Mouse (Mus musculus) intestine, embryonic 16.5 days (tissue): ENCODE measurements around the gene Baiap2. TPM values are rescaled to one million over a fixed set of nuclear protein-coding genes. Genes with fewer than 3 reads are reported as not detected.

Experiments used
- ATAC-seq: fragments of 200-750 bp; cut with Nextera tagmentation; 2 replicates; pipeline ENCODE4 v1.8.0; 2017; ENCODE audit warnings: moderate TSS enrichment, moderate library complexity
- H3K27ac ChIP-seq: fragments of 300-500 bp; sonication (generic); 2 replicates; pipeline ENCODE4 v1.5.1; 2014; ENCODE audit warnings: mild to moderate bottlenecking, low read length
- H3K27me3 ChIP-seq: fragments of 300-500 bp; sonication (generic); replicated peaks from 2 replicates; pipeline ENCODE4 v1.6.1; 2014; ENCODE audit warnings: low read length, control low read depth, mixed read lengths; ENCODE audit not compliant: control insufficient read depth, insufficient read depth
- H3K36me3 ChIP-seq: fragments of 300-500 bp; sonication (generic); 2 replicates; pipeline ENCODE4 v1.6.1; 2014; ENCODE audit warnings: low read length, control low read depth; ENCODE audit not compliant: control insufficient read depth, insufficient read depth
- H3K4me1 ChIP-seq: fragments of 300-500 bp; sonication (generic); 2 replicates; pipeline ENCODE4 v1.6.1; 2014; ENCODE audit warnings: low read length, control low read depth, mixed read lengths; ENCODE audit not compliant: control insufficient read depth, insufficient read depth
- H3K4me2 ChIP-seq: fragments of 300-500 bp; sonication (generic); 2 replicates; pipeline ENCODE4 v1.6.1; 2014; ENCODE audit warnings: low read depth, low read length, control low read depth
- H3K4me3 ChIP-seq: fragments of 300-500 bp; sonication (generic); 2 replicates; pipeline ENCODE4 v1.5.1; 2014; ENCODE audit warnings: mild to moderate bottlenecking, low read length
- H3K9ac ChIP-seq: fragments of 300-500 bp; sonication (generic); 2 replicates; pipeline ENCODE4 v1.6.1; 2014; ENCODE audit warnings: low read depth, low read length
- H3K9me3 ChIP-seq: fragments of 300-500 bp; sonication (generic); 2 replicates; pipeline ENCODE4 v1.6.1; 2016; ENCODE audit warnings: low read length, control low read depth; ENCODE audit not compliant: control insufficient read depth
- WGBS: fragments of 180-500 bp; shearing (Covaris S2); extraction: QIAGEN DNeasy Blood & Tissue Kit; methylation state at CpG from one replicate; pipeline ENCODE4 v1.1.7; 2014; 5-methylcytosine and 5-hydroxymethylcytosine counted together
- polyA plus RNA-seq: library from polyadenylated mRNA; unstranded; fragments of >200 nt; fragmentation: Nextera tagmentation; extraction: Ambion mirVana; gene quantifications from 2 replicates; pipeline ENCODE4 v1.2.1, GENCODE M21; 2015

The Baiap2 gene
- polyA plus RNA-seq, 1 experiment from 2014 or later: 11.8 TPM

GRCm38 (mm10) chr11:119950535-119950934, 8.0 kb downstream of the Baiap2 start:
- WGBS: 84% methylated on average over 3 of the region's 3 CpGs
- no peaks in the 10 kb centered on the region for H3K36me3 ChIP-seq
- H3K4me3 ChIP-seq: no peak overlapping the region
- H3K27me3 ChIP-seq: no peaks in the 10 kb centered on the region
- no peak overlapping the region for H3K27ac ChIP-seq
- no peak overlapping the region for H3K9ac ChIP-seq
- H3K4me2 ChIP-seq: no peak overlapping the region
- ATAC-seq: no peak
- peaks cover 46% of the 10 kb centered on the region for H3K4me1 ChIP-seq
- no peaks in the 10 kb centered on the region for H3K9me3 ChIP-seq

- Histone ChIP-seq H3K27ac (no peak overlapping the region), H3K9me3 (no peaks in the 10 kb centered on the region), H3K9ac (no peak overlapping the region), H3K4me1 (peaks cover 50% of the 10 kb centered on the region), H3K27me3 (no peaks in the 10 kb centered on the region), H3K4me2 (no peak overlapping the region), H3K36me3 (no peaks in the 10 kb centered on the region), H3K4me3 (no peak overlapping the region)
- 87% methylated on average over 6 of the region's 6 CpGs for WGBS
- ATAC-seq: no peak
Measured at GRCm38 (mm10) chr11:119951326-119951725, 8.8 kb downstream of the Baiap2 start.

- H3K4me3 ChIP-seq: no peak overlapping the region
- peak; percentile 8; the same call in 1 of the 2 replicates for ATAC-seq
- H3K9ac ChIP-seq: peak overlapping the region; percentile 16; the same call in 1 of the 2 replicates
- peak overlapping the region; percentile 74 for H3K27ac ChIP-seq
- no peak overlapping the region for H3K4me2 ChIP-seq
- H3K9me3 ChIP-seq: no peaks in the 10 kb centered on the region
- no peaks in the 10 kb centered on the region for H3K36me3 ChIP-seq
- peaks cover 50% of the 10 kb centered on the region for H3K4me1 ChIP-seq
- H3K27me3 ChIP-seq: no peaks in the 10 kb centered on the region
- 67% methylated on average over 5 of the region's 5 CpGs for WGBS
Measured at GRCm38 (mm10) chr11:119952429-119953224, 10.1 kb downstream of the Baiap2 start.

GRCm38 (mm10) chr11:119954233-119954632, 11.7 kb downstream of the Baiap2 start:
- H3K27ac ChIP-seq: peak overlapping the region; percentile 54; the same call in 1 of the 2 replicates

GRCm38 (mm10) chr11:119954749-119955337, 12.3 kb downstream of the Baiap2 start:
- no peak overlapping the region for H3K4me3 ChIP-seq
- no peak overlapping the region for H3K4me2 ChIP-seq
- peaks cover 41% of the 10 kb centered on the region for H3K4me1 ChIP-seq
- H3K27me3 ChIP-seq: no peaks in the 10 kb centered on the region
- peak; percentile 54; the same call in 1 of the 2 replicates for ATAC-seq
- H3K36me3 ChIP-seq: no peaks in the 10 kb centered on the region
- WGBS: 64% methylated on average over 2 of the region's 2 CpGs
- H3K27ac ChIP-seq: peak overlapping the region; percentile 54
- no peak overlapping the region for H3K9ac ChIP-seq
- no peaks in the 10 kb centered on the region for H3K9me3 ChIP-seq

More at GRCm38 (mm10) chr11:119954233-119954632, 11.7 kb downstream of the Baiap2 start:
- ATAC-seq: no peak
- Histone ChIP-seq H3K4me3 (no peak overlapping the region), H3K9me3 (no peaks in the 10 kb centered on the region), H3K27me3 (no peaks in the 10 kb centered on the region), H3K36me3 (no peaks in the 10 kb centered on the region), H3K9ac (no peak overlapping the region), H3K4me2 (no peak overlapping the region), H3K4me1 (peaks cover 41% of the 10 kb centered on the region)
- WGBS: 38% methylated on average over 4 of the region's 4 CpGs

DNA sequence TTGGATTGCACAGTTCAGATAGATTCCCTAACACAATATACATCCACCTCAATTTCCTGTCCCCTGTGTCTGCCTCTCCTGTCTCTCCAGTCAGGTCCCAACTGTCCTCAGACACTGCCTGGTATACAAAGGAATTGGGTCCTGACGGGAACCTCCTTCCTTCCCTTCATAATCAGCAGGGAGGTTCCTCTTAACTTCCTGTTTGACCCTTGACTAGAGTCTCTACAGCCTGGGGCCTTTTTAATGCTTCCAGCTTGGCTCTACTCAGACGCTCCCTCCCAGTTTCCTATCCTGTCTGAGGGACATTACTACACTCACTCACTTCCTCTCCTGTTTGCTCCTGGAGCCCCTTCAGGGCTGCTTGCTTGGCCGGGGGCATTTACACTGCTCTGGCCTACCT, 12.9 kb downstream of the Baiap2 start:
- peak overlapping the region; percentile 54; the same call in 1 of the 2 replicates for H3K27ac ChIP-seq
- no peaks in the 10 kb centered on the region for H3K27me3 ChIP-seq
- peak; percentile 49; the same call in 1 of the 2 replicates for ATAC-seq
- 43% methylated on average over 3 of the region's 3 CpGs for WGBS
- H3K4me3 ChIP-seq: no peak overlapping the region
- H3K9ac ChIP-seq: no peak overlapping the region
- no peaks in the 10 kb centered on the region for H3K36me3 ChIP-seq
- peaks cover 41% of the 10 kb centered on the region for H3K4me1 ChIP-seq
- no peak overlapping the region for H3K4me2 ChIP-seq
- no peaks in the 10 kb centered on the region for H3K9me3 ChIP-seq

DNA sequence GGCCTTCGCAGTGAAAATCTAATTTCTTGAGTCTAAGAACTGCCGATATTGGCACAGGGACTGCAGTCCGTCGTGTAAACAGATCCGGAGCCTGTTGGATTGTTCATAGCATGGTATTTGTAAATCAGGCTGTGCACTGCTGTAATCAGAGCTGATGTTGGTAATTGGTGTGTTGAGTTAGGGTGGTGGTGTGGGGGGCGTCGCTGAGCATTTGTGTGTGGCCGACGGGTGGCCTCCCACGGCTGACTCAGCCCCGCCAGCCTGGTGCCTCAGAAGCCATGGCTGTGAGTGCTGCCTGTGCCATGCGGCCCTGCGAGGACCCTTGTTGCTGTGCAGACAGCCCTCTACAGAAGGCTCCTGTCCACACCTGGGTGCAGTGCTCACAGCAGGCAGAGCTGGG, 14.0 kb downstream of the Baiap2 start:
- Histone ChIP-seq H3K9me3 (no peaks in the 10 kb centered on the region), H3K27ac (no peak overlapping the region), H3K4me1 (peaks cover 41% of the 10 kb centered on the region), H3K4me2 (no peak overlapping the region), H3K4me3 (no peak overlapping the region), H3K9ac (no peak overlapping the region), H3K36me3 (0 out of 2 replicates have a peak, but pooled peaks cover 3% of the 10 kb centered on the region), H3K27me3 (no peaks in the 10 kb centered on the region)
- WGBS: 82% methylated on average over 13 of the region's 13 CpGs
- no peak for ATAC-seq

- peaks cover 23% of the 10 kb centered on the region for H3K4me1 ChIP-seq
- no peak for ATAC-seq
- H3K36me3 ChIP-seq: 0 out of 2 replicates have a peak, but pooled peaks cover 3% of the 10 kb centered on the region
- H3K9me3 ChIP-seq: no peaks in the 10 kb centered on the region
- H3K9ac ChIP-seq: no peak overlapping the region
- no peak overlapping the region for H3K4me3 ChIP-seq
- H3K4me2 ChIP-seq: no peak overlapping the region
- 79% methylated on average over 7 of the region's 7 CpGs for WGBS
- H3K27ac ChIP-seq: no peak overlapping the region
- H3K27me3 ChIP-seq: no peaks in the 10 kb centered on the region
Measured at GRCm38 (mm10) chr11:119958856-119959255, 16.3 kb downstream of the Baiap2 start.

- no peak for ATAC-seq
- H3K9me3 ChIP-seq: no peaks in the 10 kb centered on the region
- 0 out of 2 replicates have a peak, but pooled peaks cover 3% of the 10 kb centered on the region for H3K36me3 ChIP-seq
- no peak overlapping the region for H3K9ac ChIP-seq
- no peak overlapping the region for H3K27ac ChIP-seq
- WGBS: 72% methylated on average over 4 of the region's 4 CpGs
- no peak overlapping the region for H3K4me2 ChIP-seq
- peaks cover 15% of the 10 kb centered on the region for H3K4me1 ChIP-seq
- no peak overlapping the region for H3K4me3 ChIP-seq
- H3K27me3 ChIP-seq: no peaks in the 10 kb centered on the region
Measured at GRCm38 (mm10) chr11:119959714-119960113, 17.2 kb downstream of the Baiap2 start.
